Mouse (Mus musculus) liver, embryonic 13.5 days (tissue): Measurements from ENCODE around the gene Rab37. TPM values are rescaled to one million over a fixed set of nuclear protein-coding genes. Genes with fewer than 3 reads are reported as not detected.

Source experiments
- ATAC-seq: fragments of 200-750 bp; cut with Nextera tagmentation; 2 replicates; pipeline ENCODE4 v1.8.0; 2017; ENCODE audit warnings: low read depth, mild to moderate bottlenecking, moderate number of reproducible peaks, moderate library complexity
- DNase-seq: peaks from one replicate; pipeline ENCODE4 v3.0.0; 2022
- H3K27ac ChIP-seq: fragments of 300-500 bp; sonication (generic); 2 replicates; pipeline ENCODE4 v1.5.1; 2015; ENCODE audit warnings: moderate library complexity, mild to moderate bottlenecking, inconsistent platforms
- H3K27me3 ChIP-seq: fragments of 300-500 bp; sonication (generic); 2 replicates; pipeline ENCODE4 v1.6.1; 2015; ENCODE audit warnings: mild to moderate bottlenecking, inconsistent platforms
- H3K36me3 ChIP-seq: fragments of 300-500 bp; sonication (generic); 2 replicates; pipeline ENCODE4 v1.6.1; 2015; ENCODE audit warnings: mild to moderate bottlenecking, inconsistent platforms
- H3K4me1 ChIP-seq: fragments of 300-500 bp; sonication (generic); replicated peaks from 2 replicates; pipeline ENCODE4 v1.6.1; 2015; ENCODE audit warnings: inconsistent platforms
- H3K4me2 ChIP-seq: fragments of 300-500 bp; sonication (generic); 2 replicates; pipeline ENCODE4 v1.6.1; 2015; ENCODE audit warnings: inconsistent platforms, mild to moderate bottlenecking, moderate library complexity
- H3K4me3 ChIP-seq: fragments of 300-500 bp; sonication (generic); replicated peaks from 2 replicates; pipeline ENCODE4 v1.5.1; 2015; ENCODE audit warnings: mild to moderate bottlenecking, inconsistent platforms
- H3K9ac ChIP-seq: fragments of 300-500 bp; sonication (generic); 2 replicates; pipeline ENCODE4 v1.6.1; 2015; ENCODE audit warnings: mild to moderate bottlenecking, inconsistent platforms
- H3K9me3 ChIP-seq: fragments of 300-500 bp; sonication (generic); replicated peaks from 2 replicates; pipeline ENCODE4 v1.6.1; 2016; ENCODE audit warnings: inconsistent platforms
- WGBS: fragments of 180-500 bp; shearing (Covaris S2); methylation state at CpG from one replicate; pipeline ENCODE4 v1.1.7; 2015; ENCODE audit not compliant: insufficient replicate concordance; 5-methylcytosine and 5-hydroxymethylcytosine counted together
- polyA plus RNA-seq: library from polyadenylated mRNA; unstranded; fragments of >200 nt; fragmentation: Nextera tagmentation; extraction: Ambion mirVana; gene quantifications from 2 replicates; pipeline ENCODE4 v1.2.1, GENCODE M21; 2015

Gene Rab37
- polyA plus RNA-seq, 1 experiment from 2014 or later = 3.6 TPM

DNA sequence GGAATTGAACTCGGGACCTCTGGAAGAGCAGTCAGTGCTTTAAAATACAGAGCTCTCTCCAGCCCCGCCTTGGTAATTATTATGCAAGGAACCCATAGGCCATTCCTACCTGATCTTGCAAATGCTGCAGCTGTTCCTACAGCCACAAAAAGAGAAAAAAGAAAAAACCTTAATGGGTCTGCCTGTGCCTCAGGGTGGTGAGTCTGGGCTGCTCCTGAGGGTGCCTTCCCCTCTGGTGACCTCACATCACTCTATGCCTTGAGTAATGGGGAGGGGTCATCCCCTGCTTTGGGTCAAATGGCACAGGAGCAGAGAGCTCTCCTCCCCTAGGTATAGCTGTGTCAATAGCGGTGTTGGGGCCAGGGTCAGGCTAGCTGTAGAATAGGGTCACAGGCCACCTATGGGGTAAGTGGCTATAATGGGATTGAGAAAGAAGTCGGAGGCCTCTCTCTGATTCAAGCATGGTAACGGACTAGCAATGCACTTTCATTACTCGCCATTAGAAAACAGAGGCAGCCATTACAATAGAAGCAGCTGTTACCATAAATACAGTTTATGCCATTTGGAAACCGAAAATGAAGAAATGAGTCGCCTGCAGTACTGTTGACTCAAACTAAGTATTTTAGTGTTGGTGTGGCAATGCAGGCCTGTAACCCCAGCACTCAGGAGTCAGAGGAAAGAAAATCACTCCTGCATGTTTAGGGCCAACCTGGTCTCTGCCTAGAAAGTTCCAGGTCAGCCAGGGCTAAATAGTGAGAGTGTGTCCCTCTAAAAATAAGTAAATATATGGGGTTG lies 13.7 kb downstream of the Rab37 start:
- Histone ChIP-seq H3K4me2 (no peak overlapping the region), H3K4me1 (no peaks in the 10 kb centered on the region), H3K4me3 (no peak overlapping the region), H3K27me3 (no peaks in the 10 kb centered on the region), H3K27ac (no peak overlapping the region), H3K9me3 (no peaks in the 10 kb centered on the region), H3K36me3 (no peaks in the 10 kb centered on the region), H3K9ac (no peak overlapping the region)
- DNase-seq (no peak), ATAC-seq (no peak)
- WGBS = 69% methylated on average over 8 of the region's 8 CpGs

- no peaks in the 10 kb centered on the region for H3K9me3 ChIP-seq
- 49% methylated on average over 2 of the region's 2 CpGs for WGBS
- DNase-seq (no peak), ATAC-seq (no peak)
- no peaks in the 10 kb centered on the region for H3K27me3 ChIP-seq
- H3K27ac ChIP-seq = no peak overlapping the region
- H3K4me2 ChIP-seq = no peak overlapping the region
- H3K4me1 ChIP-seq = no peaks in the 10 kb centered on the region
- no peaks in the 10 kb centered on the region for H3K36me3 ChIP-seq
- no peak overlapping the region for H3K9ac ChIP-seq
- no peak overlapping the region for H3K4me3 ChIP-seq
Measured at GRCm38 (mm10) chr11:115106638-115107037, 15.4 kb downstream of the Rab37 start.

GRCm38 (mm10) chr11:115107403-115107916 lies 16.2 kb downstream of the Rab37 start:
- ATAC-seq (no peak), DNase-seq (no peak)
- Histone ChIP-seq H3K9me3 (no peaks in the 10 kb centered on the region), H3K4me1 (no peaks in the 10 kb centered on the region), H3K4me2 (no peak overlapping the region), H3K27ac (no peak overlapping the region), H3K27me3 (no peaks in the 10 kb centered on the region), H3K36me3 (no peaks in the 10 kb centered on the region), H3K9ac (no peak overlapping the region), H3K4me3 (no peak overlapping the region)
- WGBS = 35% methylated on average over 4 of the region's 4 CpGs

DNA sequence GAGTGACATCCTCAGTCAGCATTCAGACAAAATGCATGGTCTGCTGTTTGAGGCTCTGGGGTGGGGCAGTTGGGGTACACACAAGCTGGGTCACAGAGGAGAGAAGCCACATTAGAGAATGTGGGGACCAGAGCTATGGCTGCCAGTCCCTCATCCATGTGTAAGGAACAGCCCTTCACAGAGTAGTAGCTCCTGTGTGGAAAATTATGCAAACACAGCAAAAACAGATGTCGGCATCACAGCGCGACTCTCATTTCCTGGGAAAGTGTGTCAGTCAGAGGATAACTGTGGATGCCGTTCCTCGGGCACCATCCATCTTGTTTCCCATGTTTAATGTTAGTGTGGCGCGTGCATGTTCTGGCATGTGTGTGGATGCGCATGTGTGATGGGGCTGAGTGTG lies 16.9 kb downstream of the Rab37 start:
- no peak overlapping the region for H3K4me3 ChIP-seq
- H3K4me1 ChIP-seq = no peaks in the 10 kb centered on the region
- no peaks in the 10 kb centered on the region for H3K9me3 ChIP-seq
- no peaks in the 10 kb centered on the region for H3K36me3 ChIP-seq
- H3K27ac ChIP-seq = no peak overlapping the region
- H3K27me3 ChIP-seq = no peaks in the 10 kb centered on the region
- WGBS = 79% methylated on average over 8 of the region's 8 CpGs
- no peak overlapping the region for H3K4me2 ChIP-seq
- DNase-seq (no peak), ATAC-seq (no peak)
- H3K9ac ChIP-seq = no peak overlapping the region

DNA sequence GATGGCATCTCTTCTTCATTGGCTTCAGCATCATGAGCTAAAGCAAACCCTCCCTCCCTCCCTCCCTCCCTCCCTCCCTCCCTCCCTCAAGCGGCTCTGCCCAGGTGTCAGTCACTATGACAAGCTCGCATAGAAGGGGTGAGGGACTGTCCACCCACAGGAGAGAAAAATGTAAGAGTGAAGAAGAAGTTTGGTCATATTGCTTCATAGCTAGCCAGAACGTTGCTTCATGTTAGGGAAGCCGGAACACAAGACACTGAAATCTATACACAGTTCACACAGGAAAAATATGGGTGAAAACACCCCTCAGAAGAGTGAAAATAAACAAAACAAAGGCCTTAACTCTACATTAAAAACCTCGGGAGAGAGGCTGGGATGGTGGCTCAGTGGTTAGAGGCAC lies 19.0 kb downstream of the Rab37 start:
- H3K4me1 ChIP-seq = no peaks in the 10 kb centered on the region
- no peaks in the 10 kb centered on the region for H3K9me3 ChIP-seq
- no peaks in the 10 kb centered on the region for H3K27me3 ChIP-seq
- WGBS = 65% methylated on average over 4 of the region's 5 CpGs
- no peak overlapping the region for H3K4me3 ChIP-seq
- no peaks in the 10 kb centered on the region for H3K36me3 ChIP-seq
- no peak overlapping the region for H3K4me2 ChIP-seq
- DNase-seq (no peak), ATAC-seq (no peak)
- no peak overlapping the region for H3K9ac ChIP-seq
- no peak overlapping the region for H3K27ac ChIP-seq

GRCm38 (mm10) chr11:115112196-115112595 lies 21.0 kb downstream of the Rab37 start:
- no peaks in the 10 kb centered on the region for H3K9me3 ChIP-seq
- no peaks in the 10 kb centered on the region for H3K27me3 ChIP-seq
- DNase-seq = no peak
- no peaks in the 10 kb centered on the region for H3K36me3 ChIP-seq
- H3K4me1 ChIP-seq = no peaks in the 10 kb centered on the region
- ATAC-seq = no peak
- H3K4me2 ChIP-seq = no peak overlapping the region
- no peak overlapping the region for H3K9ac ChIP-seq
- no peak overlapping the region for H3K27ac ChIP-seq
- H3K4me3 ChIP-seq = no peak overlapping the region
- WGBS = 28% methylated on average over 3 of the region's 3 CpGs

GRCm38 (mm10) chr11:115119409-115119808 lies 28.2 kb downstream of the Rab37 start:
- DNase-seq = no peak
- no peak for ATAC-seq
- WGBS = 42% methylated on average over 9 of the region's 9 CpGs

GRCm38 (mm10) chr11:115128483-115128882 lies 37.3 kb downstream of the Rab37 start:
- DNase-seq (no peak), ATAC-seq (no peak)
- no peaks in the 10 kb centered on the region for H3K27me3 ChIP-seq
- H3K9ac ChIP-seq = no peak overlapping the region
- 31% methylated on average over 4 of the region's 4 CpGs for WGBS
- no peaks in the 10 kb centered on the region for H3K9me3 ChIP-seq
- no peak overlapping the region for H3K27ac ChIP-seq
- no peak overlapping the region for H3K4me2 ChIP-seq
- H3K4me3 ChIP-seq = no peak overlapping the region
- H3K36me3 ChIP-seq = no peaks in the 10 kb centered on the region
- H3K4me1 ChIP-seq = no peaks in the 10 kb centered on the region

More at GRCm38 (mm10) chr11:115119409-115119808, 28.2 kb downstream of the Rab37 start:
- Histone ChIP-seq H3K9me3 (no peaks in the 10 kb centered on the region), H3K27ac (no peak overlapping the region), H3K36me3 (no peaks in the 10 kb centered on the region), H3K27me3 (no peaks in the 10 kb centered on the region), H3K9ac (no peak overlapping the region), H3K4me1 (no peaks in the 10 kb centered on the region), H3K4me3 (no peak overlapping the region), H3K4me2 (no peak overlapping the region)

DNA sequence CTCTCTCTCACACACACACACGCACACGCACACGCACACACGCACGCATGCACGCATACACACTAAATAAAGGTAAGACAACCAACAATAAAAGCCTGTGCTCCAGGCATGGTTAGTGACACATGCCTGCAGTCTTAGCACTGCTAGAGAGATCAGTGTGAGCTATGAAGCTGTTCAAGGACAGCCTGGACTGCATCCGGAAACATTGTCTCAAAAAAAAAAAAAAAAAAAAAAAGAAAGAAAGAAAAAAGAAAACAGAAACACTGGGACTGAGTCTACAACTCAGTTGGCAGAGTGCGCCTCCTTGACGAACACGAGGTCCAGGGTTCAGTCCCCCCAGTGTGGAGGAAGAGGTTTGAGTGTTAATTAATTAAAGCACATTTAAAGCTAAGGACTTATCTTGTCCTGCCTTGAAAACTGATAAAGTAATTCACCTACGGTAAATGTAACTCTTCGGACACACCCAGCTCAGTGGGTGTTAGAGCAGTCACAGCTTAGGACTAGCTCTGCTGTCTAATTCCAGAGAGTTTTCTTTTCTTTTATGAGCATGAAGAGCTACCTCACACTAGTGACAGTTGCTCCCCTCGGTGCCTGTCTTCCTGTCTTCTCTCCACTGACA lies 38.4 kb downstream of the Rab37 start:
- H3K36me3 ChIP-seq = no peaks in the 10 kb centered on the region
- no peaks in the 10 kb centered on the region for H3K9me3 ChIP-seq
- 68% methylated on average over 13 of the region's 13 CpGs for WGBS
- no peaks in the 10 kb centered on the region for H3K4me1 ChIP-seq
- no peak for DNase-seq
- H3K4me2 ChIP-seq = no peak overlapping the region
- no peak overlapping the region for H3K4me3 ChIP-seq
- H3K9ac ChIP-seq = no peak overlapping the region
- no peaks in the 10 kb centered on the region for H3K27me3 ChIP-seq
- ATAC-seq = no peak
- H3K27ac ChIP-seq = no peak overlapping the region

DNA sequence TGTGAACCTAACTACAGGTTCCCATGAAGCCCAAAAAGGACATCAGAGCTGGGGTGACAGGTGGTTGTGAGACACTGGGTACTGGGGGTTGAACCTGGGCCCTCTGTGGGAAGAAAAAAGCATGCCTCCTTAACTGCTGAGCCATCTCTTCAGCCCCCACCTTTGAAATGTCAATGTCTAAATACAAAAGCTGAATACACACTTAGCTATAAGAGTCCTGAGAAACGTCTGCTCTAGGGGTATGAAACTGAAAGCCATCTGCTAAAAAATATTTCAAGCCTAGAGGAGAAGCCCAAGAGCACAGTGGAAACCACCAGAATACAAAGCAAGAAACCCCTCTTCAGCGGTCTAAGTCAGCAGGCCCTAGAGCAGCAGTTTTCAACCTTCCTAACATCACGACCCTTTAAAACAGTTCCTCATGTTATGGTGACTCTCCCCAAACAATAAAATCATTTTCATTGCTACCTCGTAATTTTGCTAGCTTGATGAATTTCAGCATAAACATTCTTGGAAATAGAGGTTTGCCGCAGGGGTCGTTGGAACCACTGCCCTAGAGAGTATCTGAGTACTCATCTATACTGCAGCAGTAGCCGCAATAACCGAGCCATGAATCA lies 40.6 kb downstream of the Rab37 start:
- Histone ChIP-seq H3K4me2 (no peak overlapping the region), H3K9ac (no peak overlapping the region), H3K27ac (no peak overlapping the region), H3K36me3 (no peaks in the 10 kb centered on the region), H3K9me3 (no peaks in the 10 kb centered on the region), H3K4me3 (no peak overlapping the region), H3K4me1 (no peaks in the 10 kb centered on the region), H3K27me3 (no peaks in the 10 kb centered on the region)
- no peak for DNase-seq
- ATAC-seq = no peak
- 73% methylated on average over 8 of the region's 8 CpGs for WGBS

GRCm38 (mm10) chr11:115133800-115134199 lies 42.6 kb downstream of the Rab37 start, which contains the start of gene Cd300lf:
Gene Cd300lf, minus strand, starts transcription at chr11:115133992.
- Histone ChIP-seq H3K27me3 (no peaks in the 10 kb centered on the region), H3K4me2 (no peak within 1 kb of the TSS), H3K4me1 (no peaks in the 10 kb centered on the region), H3K36me3 (no peaks in the 10 kb centered on the region), H3K4me3 (0 out of 2 replicates have a peak within 1 kb of the TSS, but pooled peaks have one; percentile 8), H3K9me3 (no peaks in the 10 kb centered on the region), H3K27ac (no peak within 1 kb of the TSS), H3K9ac (no peak within 1 kb of the TSS)
- ATAC-seq = no peak
- no peak for DNase-seq
- WGBS = 15% methylated on average over 8 of the region's 8 CpGs
